Mouse (Mus musculus): Measurements from ENCODE around the gene Fmo2. TPM values are rescaled to one million over a fixed set of nuclear protein-coding genes. Genes with fewer than 3 reads are reported as not detected.

Fmo2 gene
- polyA plus RNA-seq (2015; fragmentation: Illumina TruSeq; extraction: RNeasy Lipid Tissue Mini Kit (QIAGEN cat#74804); ENCODE audit: insufficient read depth, low read depth, low replicate concordance) = 45.5 TPM

GRCm38 (mm10) chr1:162897838-162898811 lies at the start of gene Fmo2:
Gene Fmo2, minus strand, starts transcription at chr1:162898726.

GRCm38 (mm10) chr1:162937415-162937814 lies 38.9 kb upstream of the Fmo2 start, which contains the start of gene Fmo6:
Gene Fmo6, minus strand, starts transcription at chr1:162937515.

GRCm38 (mm10) chr1:162866280-162866681 lies 32.2 kb downstream of the Fmo2 start, which contains the start of gene Fmo1:
Gene Fmo1, minus strand, starts transcription at chr1:162866610.

Other genes starting within 250 kb of the Fmo2 start
- gene Myocos, start 240.5 kb downstream of the Fmo2 start, polyA plus RNA-seq (2015; fragmentation: Illumina TruSeq; extraction: RNeasy Lipid Tissue Mini Kit (QIAGEN cat#74804); ENCODE audit: insufficient read depth, low read depth, low replicate concordance) = not detected
- gene Prrc2c, start 158.2 kb downstream of the Fmo2 start, polyA plus RNA-seq (2015; fragmentation: Illumina TruSeq; extraction: RNeasy Lipid Tissue Mini Kit (QIAGEN cat#74804); ENCODE audit: insufficient read depth, low read depth, low replicate concordance) = 15.1 TPM
- 0.74 TPM for gene Fmo4, start 84.8 kb downstream of the Fmo2 start, polyA plus RNA-seq (2015; fragmentation: Illumina TruSeq; extraction: RNeasy Lipid Tissue Mini Kit (QIAGEN cat#74804); ENCODE audit: insufficient read depth, low read depth, low replicate concordance)
- 24.3 TPM for gene Fmo1, start 32.1 kb downstream of the Fmo2 start, polyA plus RNA-seq (2015; fragmentation: Illumina TruSeq; extraction: RNeasy Lipid Tissue Mini Kit (QIAGEN cat#74804); ENCODE audit: insufficient read depth, low read depth, low replicate concordance)
- gene Fmo6, start 38.8 kb upstream of the Fmo2 start, polyA plus RNA-seq (2015; fragmentation: Illumina TruSeq; extraction: RNeasy Lipid Tissue Mini Kit (QIAGEN cat#74804); ENCODE audit: insufficient read depth, low read depth, low replicate concordance) = not detected
- gene Fmo3, start 85.8 kb upstream of the Fmo2 start, polyA plus RNA-seq (2015; fragmentation: Illumina TruSeq; extraction: RNeasy Lipid Tissue Mini Kit (QIAGEN cat#74804); ENCODE audit: insufficient read depth, low read depth, low replicate concordance) = not detected
- not detected for gene Mroh9, start 186.9 kb upstream of the Fmo2 start, polyA plus RNA-seq (2015; fragmentation: Illumina TruSeq; extraction: RNeasy Lipid Tissue Mini Kit (QIAGEN cat#74804); ENCODE audit: insufficient read depth, low read depth, low replicate concordance)

Measured in pancreas, adult 10 weeks (tissue).